Mouse (Mus musculus) heart, embryonic 13.5 days (tissue): ENCODE measurements around the gene Taar7d. TPM values are rescaled to one million over a fixed set of nuclear protein-coding genes. Genes with fewer than 3 reads are reported as not detected.
"Not testable (repeated sequence)": the region's sequence is repeated elsewhere in the genome, so short reads cannot be mapped to it uniquely, and the experiment has no call there.

Source experiments
- ATAC-seq: fragments of 200-750 bp; cut with Nextera tagmentation; 2 replicates; pipeline ENCODE4 v1.8.0; 2017; ENCODE audit warnings: moderate TSS enrichment; ENCODE audit not compliant: insufficient number of reproducible peaks, low FRiP score, low TSS enrichment; ENCODE audit errors: extremely low read depth
- H3K27ac ChIP-seq: fragments of 300-500 bp; sonication (generic); replicated peaks from 2 replicates; pipeline ENCODE4 v1.5.1; 2015; ENCODE audit warnings: moderate library complexity, mild to moderate bottlenecking, inconsistent platforms
- H3K27me3 ChIP-seq: fragments of 300-500 bp; sonication (generic); replicated peaks from 2 replicates; pipeline ENCODE4 v1.6.1; 2015; ENCODE audit warnings: mild to moderate bottlenecking, inconsistent platforms
- H3K36me3 ChIP-seq: fragments of 300-500 bp; sonication (generic); 2 replicates; pipeline ENCODE4 v1.6.1; 2015; ENCODE audit warnings: mild to moderate bottlenecking, inconsistent platforms
- H3K4me1 ChIP-seq: fragments of 300-500 bp; sonication (generic); 2 replicates; pipeline ENCODE4 v1.6.1; 2015; ENCODE audit warnings: inconsistent platforms
- H3K4me2 ChIP-seq: fragments of 300-500 bp; sonication (generic); 2 replicates; pipeline ENCODE4 v1.6.1; 2015; ENCODE audit warnings: inconsistent platforms, mild to moderate bottlenecking, moderate library complexity
- H3K4me3 ChIP-seq: fragments of 300-500 bp; sonication (generic); 2 replicates; pipeline ENCODE4 v1.5.1; 2015; ENCODE audit warnings: moderate library complexity, mild to moderate bottlenecking, inconsistent platforms
- H3K9ac ChIP-seq: fragments of 300-500 bp; sonication (generic); 2 replicates; pipeline ENCODE4 v1.6.1; 2015; ENCODE audit warnings: inconsistent platforms, mild to moderate bottlenecking, moderate library complexity
- H3K9me3 ChIP-seq: fragments of 300-500 bp; sonication (generic); 2 replicates; pipeline ENCODE4 v1.6.1; 2016; ENCODE audit warnings: inconsistent platforms
- WGBS: fragments of 180-500 bp; shearing (Covaris S2); methylation state at CpG from one replicate; pipeline ENCODE4 v1.1.7; 2015; ENCODE audit warnings: mixed read lengths; 5-methylcytosine and 5-hydroxymethylcytosine counted together
- polyA plus RNA-seq: library from polyadenylated mRNA; unstranded; fragments of >200 nt; fragmentation: Nextera tagmentation; extraction: Ambion mirVana; gene quantifications from 2 replicates; pipeline ENCODE4 v1.2.1, GENCODE M21; 2015

Gene Taar7d
- polyA plus RNA-seq, 1 experiment from 2014 or later = not detected

DNA sequence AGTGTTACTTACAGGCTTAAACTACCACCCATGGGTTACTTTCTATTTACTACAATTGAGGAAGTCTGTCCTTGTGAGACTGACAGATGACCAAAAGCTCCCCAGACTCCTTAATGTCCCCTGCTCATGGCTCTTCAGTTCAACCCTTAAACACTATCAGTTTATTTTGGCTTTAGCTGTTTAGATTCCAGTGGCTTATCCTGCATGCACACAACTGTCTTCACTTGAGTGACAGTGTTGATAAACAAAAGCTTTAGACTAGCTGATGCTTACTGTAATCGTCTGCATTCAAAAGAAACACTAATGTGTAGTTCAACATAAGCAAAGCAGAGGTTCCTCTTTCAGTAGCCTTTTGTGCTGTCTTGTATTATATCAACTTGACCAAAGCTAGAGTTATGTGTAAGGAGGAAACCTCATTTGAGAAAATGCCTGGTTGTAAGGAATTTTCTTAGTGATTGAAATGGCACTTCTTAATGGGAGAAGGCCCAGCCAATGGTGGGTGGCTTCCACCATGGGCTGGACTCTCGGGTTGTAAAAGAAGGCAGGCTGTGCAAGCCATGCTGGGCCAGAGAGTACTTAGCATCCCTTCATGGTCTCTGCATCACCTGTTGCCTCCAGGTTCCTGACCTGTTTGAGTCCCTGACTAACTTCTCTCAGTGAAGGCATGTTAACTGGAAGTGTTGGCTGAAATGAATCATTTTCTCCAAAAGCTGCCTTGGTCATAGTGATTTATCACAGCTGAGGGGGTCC lies 13.3 kb downstream of the Taar7d start:
- ATAC-seq = no peak
- Histone ChIP-seq H3K9ac (no peak overlapping the region), H3K4me1 (no peaks in the 10 kb centered on the region), H3K27me3 (no peaks in the 10 kb centered on the region), H3K9me3 (no peaks in the 10 kb centered on the region), H3K4me2 (no peak overlapping the region), H3K36me3 (no peaks in the 10 kb centered on the region), H3K27ac (no peak overlapping the region), H3K4me3 (no peak overlapping the region)
- 38% methylated on average over 2 of the region's 2 CpGs for whole genome bisulfite sequencing

DNA sequence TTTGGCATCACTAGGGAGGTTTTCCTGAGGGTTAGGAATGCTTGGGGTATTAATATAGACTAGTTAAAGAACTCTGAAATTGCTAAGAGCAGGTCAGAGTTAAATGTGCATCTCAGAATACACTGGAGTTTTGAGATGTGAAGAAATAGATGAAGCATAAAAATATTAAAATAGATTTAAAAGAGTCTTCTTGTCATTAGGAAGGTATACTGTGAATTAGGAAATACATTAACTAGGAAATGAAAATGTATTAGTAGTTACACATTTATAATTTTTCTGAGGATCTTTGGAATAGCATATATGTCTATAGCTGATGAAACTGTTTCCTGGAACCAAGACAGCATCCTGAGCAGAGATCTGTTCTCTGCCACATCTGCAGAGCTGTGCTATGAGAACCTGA lies 22.2 kb downstream of the Taar7d start, which contains the start of gene Taar7f:
Taar7f (plus strand) TSS at position 301 of the 400 bp plus-strand sequence.
- Histone ChIP-seq H3K4me2 (no peak within 1 kb of the TSS), H3K9ac (no peak within 1 kb of the TSS), H3K4me1 (no peaks in the 10 kb centered on the region), H3K9me3 (no peaks in the 10 kb centered on the region), H3K36me3 (no peaks in the 10 kb centered on the region), H3K4me3 (no peak within 1 kb of the TSS), H3K27me3 (no peaks in the 10 kb centered on the region), H3K27ac (no peak within 1 kb of the TSS)
- no peak for ATAC-seq

DNA sequence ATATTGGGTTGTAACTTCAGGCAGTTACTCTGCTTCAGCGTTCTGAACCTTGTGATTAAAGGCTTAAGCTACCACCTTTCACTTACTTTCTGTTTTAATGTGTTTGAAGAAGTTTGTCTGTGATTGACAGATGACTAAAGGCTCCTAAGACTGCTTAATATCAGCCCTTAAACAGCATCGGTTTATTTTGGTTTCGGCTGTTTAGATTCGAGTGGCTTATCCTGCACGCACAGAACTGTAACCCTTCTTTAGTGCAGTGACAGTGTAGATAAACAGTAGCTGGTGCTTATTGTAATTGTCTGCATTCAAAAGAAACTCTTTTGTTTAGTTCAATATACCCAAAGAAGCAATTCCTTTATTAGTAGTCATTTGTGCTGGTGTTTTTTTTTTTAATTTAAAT lies 25.0 kb downstream of the Taar7d start:
- H3K27ac ChIP-seq = no peak overlapping the region
- H3K4me2 ChIP-seq = peak overlapping the region; percentile 28
- H3K36me3 ChIP-seq = no peaks in the 10 kb centered on the region
- H3K4me1 ChIP-seq = no peaks in the 10 kb centered on the region
- no peaks in the 10 kb centered on the region for H3K9me3 ChIP-seq
- 25% methylated on average over 5 of the region's 5 CpGs for WGBS
- ATAC-seq = no peak
- no peaks in the 10 kb centered on the region for H3K27me3 ChIP-seq
- H3K4me3 ChIP-seq = no peak overlapping the region
- no peak overlapping the region for H3K9ac ChIP-seq

DNA sequence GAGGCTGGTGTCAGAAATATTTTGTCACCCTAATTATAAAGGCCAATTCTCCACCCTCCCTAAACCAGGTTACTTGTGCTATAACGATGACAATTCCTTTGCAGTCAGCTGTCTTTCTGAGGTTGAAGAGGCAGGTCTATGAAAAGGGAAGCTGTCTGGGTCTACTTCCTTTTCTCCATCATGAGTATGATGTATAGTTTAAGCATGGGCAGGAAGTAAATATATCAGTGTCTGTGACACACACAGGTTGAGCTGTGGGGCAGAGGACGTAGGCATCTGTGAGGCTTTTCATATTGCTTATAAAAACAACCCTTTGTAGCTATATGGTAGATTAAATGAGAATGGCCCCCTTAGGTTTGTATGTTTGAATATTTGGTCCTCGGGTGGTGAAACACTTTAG lies 32.0 kb downstream of the Taar7d start:
- H3K36me3 ChIP-seq = no peaks in the 10 kb centered on the region
- no peak overlapping the region for H3K9ac ChIP-seq
- no peaks in the 10 kb centered on the region for H3K27me3 ChIP-seq
- ATAC-seq = no peak
- H3K4me3 ChIP-seq = no peak overlapping the region
- no peak overlapping the region for H3K27ac ChIP-seq
- 81% methylated on average over 3 of the region's 3 CpGs for WGBS
- no peaks in the 10 kb centered on the region for H3K4me1 ChIP-seq
- H3K4me2 ChIP-seq = no peak overlapping the region
- H3K9me3 ChIP-seq = no peaks in the 10 kb centered on the region

DNA sequence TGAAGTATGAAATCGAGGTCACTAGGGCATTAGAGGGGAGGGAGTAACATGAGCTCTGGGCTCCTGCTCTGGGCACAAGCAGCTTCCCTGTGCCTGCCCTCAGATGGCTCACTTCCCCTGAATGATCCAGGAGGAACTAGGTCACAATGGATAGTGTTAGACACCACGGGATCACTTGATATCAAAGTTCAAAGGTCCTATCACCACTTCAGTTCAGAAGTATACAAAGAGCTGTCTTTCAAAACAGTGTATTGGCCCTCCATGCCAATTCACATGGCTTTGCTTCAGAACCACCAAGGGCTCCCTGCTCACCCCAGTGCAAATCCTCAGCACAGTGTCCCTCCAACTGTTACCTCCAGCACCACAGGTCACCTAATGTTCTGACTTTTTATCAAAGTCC lies 47.7 kb downstream of the Taar7d start:
- not testable (repeated sequence) for H3K4me3 ChIP-seq, H3K27ac ChIP-seq, H3K9me3 ChIP-seq, H3K4me1 ChIP-seq, H3K4me2 ChIP-seq, ATAC-seq, H3K27me3 ChIP-seq, H3K36me3 ChIP-seq, H3K9ac ChIP-seq
- WGBS = 31% methylated on average over 2 of the region's 2 CpGs

DNA sequence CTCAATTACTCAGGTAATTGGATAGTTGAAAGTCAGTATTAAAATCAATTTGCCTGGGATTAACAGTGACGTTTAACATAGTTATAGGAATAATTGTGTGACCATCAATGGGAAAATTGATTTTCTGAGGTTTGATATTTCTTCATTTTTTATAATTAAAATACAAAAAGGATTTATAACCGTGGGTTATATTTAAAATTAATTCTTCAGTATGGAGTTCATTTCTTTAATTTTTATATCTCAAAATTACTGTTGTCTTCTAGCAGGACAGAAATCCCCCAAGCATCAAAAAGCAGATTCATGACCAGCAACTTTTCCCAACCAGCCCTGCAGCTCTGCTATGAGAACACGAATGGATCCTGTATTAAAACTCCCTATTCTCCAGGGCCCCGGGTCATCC lies 49.2 kb downstream of the Taar7d start, which contains the start of gene Taar8a:
Taar8a (plus strand) TSS at position 301 of the 400 bp plus-strand sequence.
- not testable (repeated sequence) for H3K9me3 ChIP-seq, H3K27ac ChIP-seq, H3K4me2 ChIP-seq, H3K27me3 ChIP-seq, H3K4me3 ChIP-seq, ATAC-seq, H3K9ac ChIP-seq, H3K36me3 ChIP-seq, H3K4me1 ChIP-seq
- 83% methylated on average over 2 of the region's 4 CpGs for WGBS

Other genes with a start within 250 kb of the Taar7d start
- 98.2 and 103 TPM in 2 replicates for gene Rps12, start 239.9 kb upstream of the Taar7d start, polyA plus RNA-seq
- 7.4 and 8.4 TPM in 2 replicates for gene Slc18b1, start 230.2 kb upstream of the Taar7d start, polyA plus RNA-seq
- gene Vnn3, start 175.8 kb upstream of the Taar7d start, polyA plus RNA-seq = 0.08 TPM in 1 of 2 replicates, not detected in the other
- 4.8 and 5.2 TPM in 2 replicates for gene Vnn1, start 132.5 kb upstream of the Taar7d start, polyA plus RNA-seq
- gene Taar1, start 106.9 kb upstream of the Taar7d start, polyA plus RNA-seq = not detected in 2 replicates
- gene Taar2, start 88.7 kb upstream of the Taar7d start, polyA plus RNA-seq = not detected in 2 replicates
- not detected in 2 replicates for gene Taar3, start 77.7 kb upstream of the Taar7d start, polyA plus RNA-seq
- not detected in 2 replicates for gene Taar4, start 66.7 kb upstream of the Taar7d start, polyA plus RNA-seq
- gene Taar5, start 56.5 kb upstream of the Taar7d start, polyA plus RNA-seq = not detected in 2 replicates
- gene Taar6, start 41.6 kb upstream of the Taar7d start, polyA plus RNA-seq = not detected in 2 replicates
- gene Taar7a, start 33.7 kb upstream of the Taar7d start, polyA plus RNA-seq = not detected in 2 replicates
- gene Taar7b, start 27.3 kb upstream of the Taar7d start, polyA plus RNA-seq = not detected in 2 replicates
- gene Taar7e, start 10.4 kb downstream of the Taar7d start, polyA plus RNA-seq = not detected in 2 replicates
- not detected in 2 replicates for gene Taar7f, start 22.3 kb downstream of the Taar7d start, polyA plus RNA-seq
- gene Taar8a, start 49.3 kb downstream of the Taar7d start, polyA plus RNA-seq = not detected in 2 replicates
- not detected in 2 replicates for gene Taar8b, start 65.1 kb downstream of the Taar7d start, polyA plus RNA-seq
- not detected in 2 replicates for gene Taar8c, start 74.7 kb downstream of the Taar7d start, polyA plus RNA-seq
- not detected in 2 replicates for gene Taar9, start 82.3 kb downstream of the Taar7d start, polyA plus RNA-seq
- 74.9 and 82.6 TPM in 2 replicates for gene Stx7, start 122.1 kb downstream of the Taar7d start, polyA plus RNA-seq
- gene Moxd1, start 196.3 kb downstream of the Taar7d start, polyA plus RNA-seq = 5.2 and 5.4 TPM in 2 replicates